Mouse (Mus musculus): ENCODE measurements around the gene Cacna1s.
A peak's percentile ranks its signal among the peaks of the same experiment; 100 is the strongest.

The Cacna1s gene

GRCm38 (mm10) chr1:136052547-136052946, at the start of gene Cacna1s:
Gene Cacna1s (plus strand): TSS chr1:136052750.
- DNase-seq (ENCODE audit: extremely low read depth, insufficient read length, low spot score): no peak

- DNase-seq (ENCODE audit: extremely low read depth, insufficient read length, low spot score): no peak
These were observed 46.2 kb upstream of the Cacna1s start, which contains the start of gene Igfn1 for GRCm38 (mm10) chr1:136006292-136006748. Gene Igfn1 (minus strand): TSS chr1:136006342.

GRCm38 (mm10) chr1:136007211-136008158, 45.1 kb upstream of the Cacna1s start, which contains the start of gene Tmem9:
Gene Tmem9 (plus strand): TSS chr1:136008150.
- DNase-seq (ENCODE audit: extremely low read depth, insufficient read length, low spot score): peak; percentile 21

GRCm38 (mm10) chr1:136008159-136008533, 44.4 kb upstream of the Cacna1s start:
- DNase-seq (ENCODE audit: extremely low read depth, insufficient read length, low spot score): no peak

- DNase-seq (ENCODE audit: extremely low read depth, insufficient read length, low spot score): no peak
These were observed 42.3 kb upstream of the Cacna1s start for GRCm38 (mm10) chr1:136010247-136010646.

- DNase-seq (ENCODE audit: extremely low read depth, insufficient read length, low spot score): no peak
These were observed 39.0 kb upstream of the Cacna1s start for GRCm38 (mm10) chr1:136013513-136013912.

GRCm38 (mm10) chr1:136014796-136015502, 37.6 kb upstream of the Cacna1s start:
- DNase-seq (ENCODE audit: extremely low read depth, insufficient read length, low spot score): no peak

- DNase-seq (ENCODE audit: extremely low read depth, insufficient read length, low spot score): no peak
These were observed 35.2 kb upstream of the Cacna1s start for GRCm38 (mm10) chr1:136017307-136017706.

- peak; percentile 86 for DNase-seq (ENCODE audit: extremely low read depth, insufficient read length, low spot score)
These were observed 34.6 kb upstream of the Cacna1s start for GRCm38 (mm10) chr1:136017907-136018313.

- DNase-seq (ENCODE audit: extremely low read depth, insufficient read length, low spot score): peak; percentile 47
These were observed 34.0 kb upstream of the Cacna1s start for GRCm38 (mm10) chr1:136018390-136019189.

GRCm38 (mm10) chr1:136030201-136030600, 22.3 kb upstream of the Cacna1s start:
- no peak for DNase-seq (ENCODE audit: extremely low read depth, insufficient read length, low spot score)

GRCm38 (mm10) chr1:136031697-136032096, 20.9 kb upstream of the Cacna1s start:
- no peak for DNase-seq (ENCODE audit: extremely low read depth, insufficient read length, low spot score)

GRCm38 (mm10) chr1:136032961-136033360, 19.6 kb upstream of the Cacna1s start:
- no peak for DNase-seq (ENCODE audit: extremely low read depth, insufficient read length, low spot score)

- DNase-seq (ENCODE audit: extremely low read depth, insufficient read length, low spot score): no peak
These were observed 13.6 kb upstream of the Cacna1s start for GRCm38 (mm10) chr1:136038746-136039538.

GRCm38 (mm10) chr1:136040452-136040851, 12.1 kb upstream of the Cacna1s start:
- no peak for DNase-seq (ENCODE audit: extremely low read depth, insufficient read length, low spot score)

GRCm38 (mm10) chr1:136040874-136041273, 11.7 kb upstream of the Cacna1s start:
- DNase-seq (ENCODE audit: extremely low read depth, insufficient read length, low spot score): no peak

- no peak for DNase-seq (ENCODE audit: extremely low read depth, insufficient read length, low spot score)
These were observed 6.8 kb upstream of the Cacna1s start for GRCm38 (mm10) chr1:136045774-136046173.

- DNase-seq (ENCODE audit: extremely low read depth, insufficient read length, low spot score): no peak
These were observed 5.1 kb upstream of the Cacna1s start for GRCm38 (mm10) chr1:136047432-136047831.

- DNase-seq (ENCODE audit: extremely low read depth, insufficient read length, low spot score): no peak
These were observed 4.7 kb upstream of the Cacna1s start for GRCm38 (mm10) chr1:136047894-136048293.

Measured in 3134 (cell line).